Mouse (Mus musculus) retina, postnatal 1 day (tissue): ENCODE data around the gene Wfdc5.
A peak's percentile ranks its signal among the peaks of the same experiment; 100 is the strongest.
"Not testable (repeated sequence)": the region's sequence is repeated elsewhere in the genome, so short reads cannot be mapped to it uniquely, and the experiment has no call there.

Source experiments
- DNase-seq: peaks from one replicate; pipeline ENCODE4 v3.0.0-alpha.2; 2012

Gene Wfdc5

GRCm38 (mm10) chr2:164182692-164183255 lies at the start of gene Wfdc5:
Gene Wfdc5 (minus strand): TSS chr2:164182742.
- no peak for DNase-seq

GRCm38 (mm10) chr2:164228361-164229070 lies 46.0 kb upstream of the Wfdc5 start:
- no peak for DNase-seq

- DNase-seq: no peak
Measured at GRCm38 (mm10) chr2:164221522-164221921, 39.0 kb upstream of the Wfdc5 start, which contains the start of gene Wfdc15b. Gene Wfdc15b (minus strand): TSS chr2:164221660.

GRCm38 (mm10) chr2:164219295-164219694 lies 36.8 kb upstream of the Wfdc5 start:
- DNase-seq: no peak

GRCm38 (mm10) chr2:164212711-164213110 lies 30.2 kb upstream of the Wfdc5 start:
- no peak for DNase-seq

- no peak for DNase-seq
Measured at GRCm38 (mm10) chr2:164210892-164211291, 28.4 kb upstream of the Wfdc5 start.

GRCm38 (mm10) chr2:164206676-164207075 lies 24.1 kb upstream of the Wfdc5 start:
- DNase-seq: no peak

- not testable (repeated sequence) for DNase-seq
Measured at GRCm38 (mm10) chr2:164206011-164206410, 23.5 kb upstream of the Wfdc5 start.

- DNase-seq: no peak
Measured at GRCm38 (mm10) chr2:164199626-164200327, 17.2 kb upstream of the Wfdc5 start, which contains the start of gene Wfdc15a. Gene Wfdc15a (minus strand): TSS chr2:164200130.

- DNase-seq: no peak
Measured at GRCm38 (mm10) chr2:164196700-164196990, 14.1 kb upstream of the Wfdc5 start.

GRCm38 (mm10) chr2:164195971-164196699 lies 13.6 kb upstream of the Wfdc5 start:
- no peak for DNase-seq

GRCm38 (mm10) chr2:164194959-164195630 lies 12.6 kb upstream of the Wfdc5 start:
- DNase-seq: no peak

GRCm38 (mm10) chr2:164192279-164192678 lies 9.7 kb upstream of the Wfdc5 start:
- no peak for DNase-seq

- no peak for DNase-seq
Measured at GRCm38 (mm10) chr2:164190576-164190975, 8.0 kb upstream of the Wfdc5 start, which contains the start of gene Wfdc12. Gene Wfdc12 (minus strand): TSS chr2:164190608.

- peak; percentile 30 for DNase-seq
Measured at GRCm38 (mm10) chr2:164188722-164189121, 6.2 kb upstream of the Wfdc5 start.

GRCm38 (mm10) chr2:164184145-164184719 lies 1.7 kb upstream of the Wfdc5 start:
- no peak for DNase-seq

- DNase-seq: no peak
Measured at GRCm38 (mm10) chr2:164183340-164183739, 798 bp upstream of the Wfdc5 start.

- no peak for DNase-seq
Measured at GRCm38 (mm10) chr2:164180770-164181169, 1.8 kb downstream of the Wfdc5 start.

GRCm38 (mm10) chr2:164180124-164180523 lies 2.4 kb downstream of the Wfdc5 start:
- DNase-seq: peak; percentile 48

GRCm38 (mm10) chr2:164177831-164178230 lies 4.7 kb downstream of the Wfdc5 start:
- DNase-seq: no peak

GRCm38 (mm10) chr2:164175850-164176249 lies 6.7 kb downstream of the Wfdc5 start:
- DNase-seq: no peak

GRCm38 (mm10) chr2:164174649-164175395 lies 7.7 kb downstream of the Wfdc5 start:
- no peak for DNase-seq
